Mouse (Mus musculus) cerebellum, adult 8-10 months (tissue): Measurements from ENCODE around the gene Dnajc1.

Source experiments
- DNase-seq: peaks from one replicate; pipeline ENCODE4 v3.0.0; 2022

Gene Dnajc1

GRCm38 (mm10) chr2:18195285-18195684 is 197.3 kb downstream of the Dnajc1 start:
- DNase-seq = no peak

- no peak for DNase-seq
Observed at GRCm38 (mm10) chr2:18188367-18188766, 204.3 kb downstream of the Dnajc1 start.

- DNase-seq = no peak
Observed at GRCm38 (mm10) chr2:18183079-18183478, 209.6 kb downstream of the Dnajc1 start.

GRCm38 (mm10) chr2:18181631-18182030 is 211.0 kb downstream of the Dnajc1 start:
- DNase-seq = no peak

- no peak for DNase-seq
Observed at GRCm38 (mm10) chr2:18180323-18180722, 212.3 kb downstream of the Dnajc1 start.

GRCm38 (mm10) chr2:18176235-18176634 is 216.4 kb downstream of the Dnajc1 start:
- no peak for DNase-seq

- no peak for DNase-seq
Observed at GRCm38 (mm10) chr2:18175234-18175633, 217.4 kb downstream of the Dnajc1 start.

- DNase-seq = no peak
Observed at GRCm38 (mm10) chr2:18169174-18169948, 223.3 kb downstream of the Dnajc1 start.

GRCm38 (mm10) chr2:18165511-18165910 is 227.1 kb downstream of the Dnajc1 start:
- no peak for DNase-seq

- no peak for DNase-seq
Observed at GRCm38 (mm10) chr2:18160992-18161391, 231.6 kb downstream of the Dnajc1 start.

GRCm38 (mm10) chr2:18159426-18159825 is 233.2 kb downstream of the Dnajc1 start:
- no peak for DNase-seq

- DNase-seq = no peak
Observed at GRCm38 (mm10) chr2:18156131-18156530, 236.5 kb downstream of the Dnajc1 start.
